Comparison of ENCODE assay signal across 11 mouse cellular contexts in genomic region chr6:52045517-52045916, GRCm38 (mm10). TPM values are rescaled to one million over a fixed set of nuclear protein-coding genes. Genes with fewer than 3 reads are reported as not detected.
DNase-seq lines count a peak whose midpoint lies in the region; ATAC-seq and TF ChIP-seq lines count a peak whose summit lies in the region.
"Had no signal": no experiment of that assay in that cellular context is flagged by ENCODE, and none has a peak within 500 bp of the region (broad histone marks: within the 10 kb centered on the region; RNA-seq: fewer than 3 reads in every experiment).

No protein-coding gene starts in this region.

- H3K27ac ChIP-seq in left cerebral cortex, adult 2 months = no peak overlapping the region

- DNase-seq in CD4-positive, CD25-positive, alpha-beta regulatory T cell, adult 2 months (ENCODE audit: low read depth, low spot score) = peak; percentile 3
- no peak for DNase-seq in left cerebral cortex, adult 2 months (ENCODE audit: extremely low spot score in 1 of 2, low spot score in 2 of 2)
- DNase-seq in left cerebral cortex, postnatal 10 days (ENCODE audit: extremely low spot score in 1 of 2, low spot score in 2 of 2) = no peak
- DNase-seq in R1 (ENCODE audit: low read depth, low spot score) = peak; percentile 74
- peak; percentile 56 for DNase-seq in lung, postnatal 36 days
- DNase-seq in Muller cell, postnatal 12 days (ENCODE audit: inconsistent ontology term) = no peak
- no peak for DNase-seq in ovary, postnatal 14 days (ENCODE audit: low spot score)
- DNase-seq: cerebellum, adult 11 months; forebrain, postnatal 0 days had no signal

- no peak for ATAC-seq in CD4-positive, CD25-positive, alpha-beta regulatory T cell, adult 4 months
- ATAC-seq: forebrain, postnatal 0 days; hindbrain, embryonic 16.5 days had no signal

- H3K4me3 ChIP-seq in left cerebral cortex, adult 2 months = no peak overlapping the region

- intact Hi-C loops in left cerebral cortex, adult 2 months (cut with DNase I) = no loop called here
- intact Hi-C loops in left cerebral cortex, postnatal 10 days (cut with DNase I) = no loop called here

- TF ChIP-seq CTCF in left cerebral cortex, adult 2 months (IDR thresholded peaks at IDR 0.05) = peak; percentile 14; the same call in 1 of the 2 replicates

RNA-seq across cellular contexts. Expression of gene Skap2, which starts 33.2 kb away (rescaled TPM):
- 10 to 100 TPM; 18.8 to 22.7 TPM for polyA plus RNA-seq in CD4-positive, CD25-positive, alpha-beta regulatory T cell, adult 4 months (2017; shearing (Covaris generic))
- total RNA-seq in left cerebral cortex, adult 2 months (2021) = 10 to 100 TPM in 1 of 2 experiments, 1 to 10 TPM in 1; 8.9 to 10.5 TPM
- 1 to 10 TPM; 6.4 to 7.7 TPM for total RNA-seq in left cerebral cortex, postnatal 10 days (2021)

Comparison
In these comparisons a context has a peak if more than half of its experiments do, and no peak if none do; other contexts are left out.
1. DNase-seq: peak in CD4-positive, CD25-positive, alpha-beta regulatory T cell, adult 2 months (single experiment), R1 (single experiment) and lung, postnatal 36 days (single experiment); none in left cerebral cortex, adult 2 months (0 of 2), left cerebral cortex, postnatal 10 days (0 of 2), Muller cell, postnatal 12 days (single experiment) and ovary, postnatal 14 days (single experiment).